Mouse (Mus musculus) limb, embryonic 15.5 days (tissue): ENCODE data around the gene P4hb. TPM values are rescaled to one million over a fixed set of nuclear protein-coding genes. Genes with fewer than 3 reads are reported as not detected.
A peak's percentile ranks its signal among the peaks of the same experiment; 100 is the strongest.
"Not testable (repeated sequence)": the region's sequence is repeated elsewhere in the genome, so short reads cannot be mapped to it uniquely, and the experiment has no call there.

Experiments used
- ATAC-seq: fragments of 200-750 bp; cut with Nextera tagmentation; 2 replicates; pipeline ENCODE4 v1.8.0; 2017; ENCODE audit warnings: low read depth, moderate TSS enrichment; ENCODE audit not compliant: insufficient number of reproducible peaks, low FRiP score, low TSS enrichment
- H3K27ac ChIP-seq: fragments of 300-500 bp; sonication (generic); 2 replicates; pipeline ENCODE4 v1.5.1; 2015; ENCODE audit warnings: moderate library complexity, mild to moderate bottlenecking, inconsistent platforms
- H3K27me3 ChIP-seq: fragments of 300-500 bp; sonication (generic); 2 replicates; pipeline ENCODE4 v1.6.1; 2015; ENCODE audit warnings: inconsistent platforms
- H3K36me3 ChIP-seq: fragments of 300-500 bp; sonication (generic); 2 replicates; pipeline ENCODE4 v1.6.1; 2015; ENCODE audit warnings: inconsistent platforms
- H3K4me1 ChIP-seq: fragments of 300-500 bp; sonication (generic); 2 replicates; pipeline ENCODE4 v1.6.1; 2015; ENCODE audit warnings: inconsistent platforms
- H3K4me2 ChIP-seq: fragments of 300-500 bp; sonication (generic); 2 replicates; pipeline ENCODE4 v1.6.1; 2015; ENCODE audit warnings: mild to moderate bottlenecking, inconsistent platforms
- H3K4me3 ChIP-seq: fragments of 300-500 bp; sonication (generic); 2 replicates; pipeline ENCODE4 v1.5.1; 2015; ENCODE audit warnings: mild to moderate bottlenecking, inconsistent platforms
- H3K9ac ChIP-seq: fragments of 300-500 bp; sonication (generic); 2 replicates; pipeline ENCODE4 v1.6.1; 2015; ENCODE audit warnings: inconsistent platforms
- H3K9me3 ChIP-seq: fragments of 300-500 bp; sonication (generic); 2 replicates; pipeline ENCODE4 v1.6.1; 2016; ENCODE audit warnings: inconsistent platforms
- WGBS: fragments of 180-500 bp; shearing (Covaris S2); methylation state at CpG from one replicate; pipeline ENCODE4 v1.1.7; 2015; 5-methylcytosine and 5-hydroxymethylcytosine counted together
- polyA plus RNA-seq: library from polyadenylated mRNA; unstranded; fragments of >200 nt; fragmentation: Nextera tagmentation; extraction: Ambion mirVana; gene quantifications from 2 replicates; pipeline ENCODE4 v1.2.1, GENCODE M21; 2015

Gene P4hb
- polyA plus RNA-seq, 1 experiment from 2014 or later, result 1,021 TPM

DNA sequence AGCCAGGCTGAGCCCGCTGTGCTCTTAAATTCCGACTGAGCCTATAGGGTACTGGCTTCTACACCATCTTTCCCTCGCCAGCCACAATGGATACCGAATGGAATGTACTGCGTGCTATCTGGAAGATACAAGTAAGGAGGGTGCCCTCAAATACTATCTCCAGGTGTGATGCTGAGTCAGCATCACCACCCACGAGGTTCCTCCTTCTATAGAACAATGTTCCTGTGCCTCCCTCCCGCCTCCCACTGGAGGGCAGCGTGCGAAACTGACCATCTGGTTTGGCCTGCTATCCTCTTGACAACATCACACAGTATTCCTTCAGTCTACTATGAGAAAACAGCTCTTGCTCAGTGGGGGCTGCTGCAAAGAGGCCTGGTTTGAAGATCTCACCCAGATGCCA lies 7.9 kb downstream of the P4hb start:
- WGBS, result 84% methylated on average over 9 of the region's 9 CpGs
- peaks cover 5% of the 10 kb centered on the region for H3K4me1 ChIP-seq

GRCm38 (mm10) chr11:120562949-120563348 lies 10.1 kb downstream of the P4hb start:
- H3K9me3 ChIP-seq, result no peaks in the 10 kb centered on the region
- 95% methylated on average over 13 of the region's 13 CpGs for WGBS
- no peak overlapping the region for H3K9ac ChIP-seq
- peaks cover 91% of the 10 kb centered on the region for H3K36me3 ChIP-seq
- H3K4me1 ChIP-seq, result no peaks in the 10 kb centered on the region
- no peak overlapping the region for H3K4me2 ChIP-seq
- no peak overlapping the region for H3K27ac ChIP-seq
- ATAC-seq, result no peak
- no peaks in the 10 kb centered on the region for H3K27me3 ChIP-seq
- no peak overlapping the region for H3K4me3 ChIP-seq

More for the DNA sequence above, 7.9 kb downstream of the P4hb start:
- ATAC-seq, result no peak
- Histone ChIP-seq H3K4me2 (no peak overlapping the region), H3K9ac (no peak overlapping the region), H3K9me3 (no peaks in the 10 kb centered on the region), H3K27ac (no peak overlapping the region), H3K4me3 (no peak overlapping the region), H3K36me3 (peaks cover 92% of the 10 kb centered on the region), H3K27me3 (no peaks in the 10 kb centered on the region)

DNA sequence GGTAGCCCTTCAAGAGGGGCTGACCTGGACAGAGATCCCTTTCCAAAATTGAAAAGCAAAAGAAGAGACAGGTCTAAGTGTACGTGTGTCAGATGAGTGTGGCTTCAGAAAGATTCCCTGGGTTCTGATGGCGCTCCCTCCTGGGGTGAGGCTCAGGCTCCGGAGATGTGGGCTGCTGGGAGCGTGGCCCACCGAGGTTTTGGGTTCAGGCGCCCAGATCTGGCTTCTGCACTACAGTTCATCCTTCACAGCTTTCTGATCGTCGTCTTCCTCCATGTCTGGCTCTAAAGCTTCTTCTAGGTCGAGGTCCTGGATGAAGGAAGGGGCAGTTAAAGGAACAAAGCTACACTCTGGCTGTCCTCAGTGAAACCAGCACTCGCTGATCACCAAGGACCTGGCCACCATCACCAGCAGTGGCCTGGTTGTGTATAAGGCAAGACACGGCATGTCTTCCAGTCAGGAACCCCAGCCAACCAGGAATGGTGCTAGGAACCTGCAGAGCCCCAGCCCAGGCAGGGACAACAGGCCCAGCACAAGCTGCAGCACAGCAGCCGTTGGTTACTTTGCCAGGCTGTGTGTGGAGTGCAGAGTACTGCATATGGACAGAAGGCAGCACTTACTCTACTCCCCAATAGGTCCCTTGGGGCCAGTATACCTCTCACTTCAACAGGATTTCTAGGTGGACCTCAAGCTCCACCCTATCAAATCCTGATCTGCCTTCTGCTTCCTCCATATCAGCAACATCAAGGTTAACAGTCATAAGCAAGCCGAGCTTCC lies 11.9 kb downstream of the P4hb start:
- Histone ChIP-seq H3K27ac (no peak overlapping the region), H3K9me3 (no peaks in the 10 kb centered on the region), H3K9ac (no peak overlapping the region), H3K4me1 (no peaks in the 10 kb centered on the region), H3K27me3 (no peaks in the 10 kb centered on the region), H3K36me3 (peaks cover 75% of the 10 kb centered on the region), H3K4me2 (no peak overlapping the region), H3K4me3 (no peak overlapping the region)
- WGBS, result 91% methylated on average over 13 of the region's 13 CpGs
- ATAC-seq, result no peak

- H3K9me3 ChIP-seq, H3K27ac ChIP-seq, ATAC-seq, H3K4me1 ChIP-seq, H3K9ac ChIP-seq, H3K4me2 ChIP-seq, H3K27me3 ChIP-seq, H3K4me3 ChIP-seq: not testable (repeated sequence)
- peaks cover 52% of the 10 kb centered on the region for H3K36me3 ChIP-seq
- 90% methylated on average over 6 of the region's 6 CpGs for WGBS
Measured at GRCm38 (mm10) chr11:120558843-120559242, 14.2 kb downstream of the P4hb start.

GRCm38 (mm10) chr11:120555260-120555659 lies 17.8 kb downstream of the P4hb start:
- Histone ChIP-seq H3K27ac (no peak overlapping the region), H3K4me2 (no peak overlapping the region), H3K9ac (no peak overlapping the region), H3K36me3 (peaks cover 16% of the 10 kb centered on the region), H3K9me3 (no peaks in the 10 kb centered on the region), H3K4me3 (no peak overlapping the region), H3K27me3 (no peaks in the 10 kb centered on the region), H3K4me1 (peaks cover 6% of the 10 kb centered on the region)
- no peak for ATAC-seq
- WGBS, result 65% methylated on average over 2 of the region's 2 CpGs

DNA sequence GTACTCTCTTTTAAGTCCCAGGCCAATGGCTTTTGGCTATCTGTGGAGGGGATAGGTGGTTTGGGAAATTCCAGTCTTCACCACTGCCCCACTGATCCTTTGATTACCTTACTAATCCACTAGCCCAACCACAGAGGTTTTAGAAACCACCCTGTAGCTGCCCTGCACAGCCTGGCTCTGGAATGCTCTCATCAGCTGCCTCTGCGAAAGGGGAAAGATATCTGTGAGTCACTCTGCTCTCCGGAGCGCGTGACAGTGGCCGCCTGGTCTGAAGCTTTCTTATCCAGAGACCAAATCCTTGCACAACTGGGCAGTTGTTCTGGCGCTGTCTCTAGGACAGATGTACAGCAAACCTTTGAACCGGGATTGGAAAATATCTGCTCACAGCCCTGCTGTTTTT lies 18.2 kb downstream of the P4hb start:
- ATAC-seq, result no peak

GRCm38 (mm10) chr11:120552736-120553135 lies 20.3 kb downstream of the P4hb start:
- Histone ChIP-seq H3K36me3 (0 out of 2 replicates have a peak, but pooled peaks cover 2% of the 10 kb centered on the region), H3K9me3 (no peaks in the 10 kb centered on the region), H3K4me2 (no peak overlapping the region), H3K4me1 (peaks cover 22% of the 10 kb centered on the region), H3K9ac (no peak overlapping the region), H3K27me3 (no peaks in the 10 kb centered on the region), H3K4me3 (no peak overlapping the region), H3K27ac (no peak overlapping the region)
- no peak for ATAC-seq
- 72% methylated on average over 5 of the region's 5 CpGs for WGBS

More for the DNA sequence above, 18.2 kb downstream of the P4hb start:
- Histone ChIP-seq H3K4me1 (peaks cover 10% of the 10 kb centered on the region), H3K9me3 (no peaks in the 10 kb centered on the region), H3K4me2 (no peak overlapping the region), H3K27me3 (no peaks in the 10 kb centered on the region), H3K27ac (no peak overlapping the region), H3K36me3 (peaks cover 12% of the 10 kb centered on the region), H3K9ac (no peak overlapping the region), H3K4me3 (no peak overlapping the region)
- 76% methylated on average over 7 of the region's 7 CpGs for WGBS

DNA sequence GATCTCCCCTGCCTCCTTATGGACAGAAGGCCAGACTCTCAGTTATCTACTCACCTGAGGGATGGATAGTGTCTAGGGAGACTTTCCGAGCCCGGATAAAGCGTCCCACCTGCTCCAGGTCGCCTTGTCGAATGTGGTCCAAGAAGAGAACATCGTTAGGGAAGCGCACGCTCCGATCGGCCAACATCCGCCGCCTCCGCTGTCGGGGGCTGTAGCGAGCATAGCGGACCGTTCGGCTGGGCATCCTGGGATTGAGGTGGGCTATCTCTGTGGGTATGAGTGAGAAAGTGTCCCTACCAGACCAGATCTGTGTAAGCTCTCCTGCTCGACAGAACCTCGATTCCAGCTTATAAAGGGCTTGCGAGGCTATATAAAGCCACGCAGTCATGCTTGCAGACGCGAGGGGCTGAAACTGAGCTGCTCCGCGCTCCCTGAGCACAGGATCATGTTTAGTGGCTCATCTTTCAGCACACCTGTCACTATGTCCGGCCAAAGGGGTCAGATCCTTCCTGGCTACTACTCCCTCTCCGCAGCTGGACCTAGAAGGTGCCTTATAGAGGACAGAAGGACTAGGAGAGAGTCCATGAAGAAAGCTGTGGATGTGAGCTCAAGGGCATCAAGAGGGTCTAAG lies 22.1 kb downstream of the P4hb start, which contains the start of gene Ppp1r27:
TSS of gene Ppp1r27 (minus strand) at position 323 of the 631 bp plus-strand sequence.
- Histone ChIP-seq H3K4me3 (peak within 1 kb of the TSS; percentile 89), H3K9me3 (no peaks in the 10 kb centered on the region), H3K4me1 (peaks cover 25% of the 10 kb centered on the region), H3K9ac (peak within 1 kb of the TSS; percentile 92), H3K4me2 (peak within 1 kb of the TSS; percentile 81), H3K27ac (peak within 1 kb of the TSS; percentile 94), H3K36me3 (0 out of 2 replicates have a peak, but pooled peaks cover 4% of the 10 kb centered on the region), H3K27me3 (no peaks in the 10 kb centered on the region)
- WGBS, result 92% methylated on average over 28 of the region's 28 CpGs
- no peak for ATAC-seq

DNA sequence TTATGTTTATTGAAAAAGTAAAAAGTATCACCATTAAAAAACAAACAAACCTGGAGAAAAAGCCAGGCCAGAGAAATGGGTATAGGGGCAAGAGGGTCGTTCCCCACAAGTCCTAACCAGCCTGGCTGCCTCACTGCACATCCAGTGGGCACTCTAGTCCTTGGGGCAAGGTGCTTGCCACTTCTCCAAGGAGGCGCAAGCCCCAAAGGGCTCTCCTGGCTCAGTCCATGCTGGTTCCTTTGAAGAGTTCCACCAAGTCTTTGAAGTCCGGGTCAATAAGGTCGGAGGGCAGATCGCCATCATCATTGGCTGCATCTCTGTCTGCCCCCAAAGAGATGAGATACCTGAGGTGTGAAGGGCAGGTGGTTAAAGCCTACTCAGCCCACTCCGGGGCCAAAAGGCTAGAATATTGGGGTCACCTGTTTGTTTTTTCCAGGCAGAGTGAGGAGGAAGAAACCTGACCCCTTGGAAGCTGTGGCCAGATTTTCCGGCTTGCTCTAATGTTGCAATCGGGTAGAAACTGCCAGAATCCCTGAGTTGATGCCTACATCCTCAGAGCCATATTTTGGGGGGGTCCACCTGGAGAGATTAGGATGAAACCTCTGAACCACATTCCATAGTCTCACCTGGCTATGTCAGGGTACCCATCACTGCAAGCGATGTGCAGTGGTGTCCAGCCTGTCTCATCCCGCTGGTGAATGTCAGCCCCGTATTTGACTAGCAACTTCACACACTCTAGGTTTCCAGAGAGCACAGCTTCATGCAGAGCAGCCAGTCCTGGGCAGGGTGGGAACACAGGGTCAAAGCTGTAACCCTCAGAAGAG lies 22.9 kb downstream of the P4hb start:
- WGBS, result 62% methylated on average over 11 of the region's 11 CpGs
- Histone ChIP-seq H3K9ac (peak overlapping the region; percentile 92), H3K4me2 (peak overlapping the region; percentile 81), H3K27me3 (no peaks in the 10 kb centered on the region), H3K4me1 (peaks cover 25% of the 10 kb centered on the region), H3K27ac (peak overlapping the region; percentile 94), H3K9me3 (no peaks in the 10 kb centered on the region), H3K36me3 (peaks cover 11% of the 10 kb centered on the region), H3K4me3 (peak overlapping the region; percentile 89)
- no peak for ATAC-seq

DNA sequence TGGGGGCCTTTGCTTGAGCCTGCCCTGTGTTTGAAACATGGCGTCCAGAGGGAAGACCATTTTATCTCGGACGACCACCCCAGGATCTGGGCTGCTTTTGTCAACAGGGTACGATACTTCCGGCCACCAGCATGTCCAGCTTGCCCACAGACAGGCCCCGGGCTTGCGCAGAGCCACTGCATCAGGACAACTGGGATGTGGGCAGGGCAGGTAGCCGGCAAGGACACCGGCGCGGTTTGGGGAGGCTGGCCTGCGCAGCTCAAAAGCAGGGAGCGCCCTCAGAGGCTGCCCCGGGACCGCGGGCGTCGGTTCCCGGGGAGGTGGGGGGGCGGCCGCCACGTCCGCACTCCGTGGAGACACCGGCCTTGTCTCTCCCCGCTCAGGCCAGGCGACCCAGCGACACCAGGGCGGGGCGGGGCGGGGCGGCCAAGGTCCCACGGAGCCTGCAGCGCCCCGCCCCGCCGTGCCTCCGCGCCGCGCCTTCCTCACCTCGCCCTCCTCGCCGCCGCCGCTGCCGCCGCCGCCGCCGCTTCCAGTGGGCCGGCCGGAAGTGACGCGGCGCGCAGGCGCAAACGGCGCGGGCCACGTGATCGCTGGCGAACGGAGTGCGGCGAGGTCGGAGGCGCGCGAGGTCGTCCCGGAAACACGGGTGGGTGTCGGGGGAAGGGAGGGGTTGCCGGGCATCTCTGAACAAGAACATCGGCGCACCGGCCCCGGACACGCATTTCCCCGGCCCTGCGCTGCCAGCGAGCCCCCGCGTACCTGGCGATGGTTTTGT lies 23.7 kb downstream of the P4hb start, which contains the start of gene Mcrip1:
TSS of gene Mcrip1 (minus strand) at position 560 of the 778 bp plus-strand sequence.
- peak within 1 kb of the TSS; percentile 94 for H3K27ac ChIP-seq
- no peaks in the 10 kb centered on the region for H3K9me3 ChIP-seq
- H3K4me2 ChIP-seq, result peak within 1 kb of the TSS; percentile 81
- peak; percentile 82 for ATAC-seq
- H3K9ac ChIP-seq, result peak within 1 kb of the TSS; percentile 92
- no peaks in the 10 kb centered on the region for H3K27me3 ChIP-seq
- WGBS, result under 1% methylated on average over 83 of the region's 87 CpGs
- peaks cover 20% of the 10 kb centered on the region for H3K36me3 ChIP-seq
- peak within 1 kb of the TSS; percentile 89 for H3K4me3 ChIP-seq
- H3K4me1 ChIP-seq, result peaks cover 25% of the 10 kb centered on the region

GRCm38 (mm10) chr11:120548786-120549167 lies 24.3 kb downstream of the P4hb start:
- ATAC-seq, result no peak
- Histone ChIP-seq H3K4me2 (peak overlapping the region; percentile 81), H3K27me3 (no peaks in the 10 kb centered on the region), H3K4me3 (peak overlapping the region; percentile 89), H3K36me3 (peaks cover 25% of the 10 kb centered on the region), H3K9me3 (no peaks in the 10 kb centered on the region), H3K27ac (peak overlapping the region; percentile 94), H3K9ac (peak overlapping the region; percentile 92), H3K4me1 (peaks cover 25% of the 10 kb centered on the region)
- WGBS, result 18% methylated on average over 7 of the region's 7 CpGs
